Mouse (Mus musculus) midbrain, embryonic 15.5 days (tissue): ENCODE results near the gene Hpn. TPM values are rescaled to one million over a fixed set of nuclear protein-coding genes. Genes with fewer than 3 reads are reported as not detected.

ENCODE experiments used
- ATAC-seq: fragments of 200-750 bp; cut with Nextera tagmentation; replicated peaks from 2 replicates; pipeline ENCODE4 v1.8.0; 2017; ENCODE audit warnings: moderate TSS enrichment
- H3K27ac ChIP-seq: fragments of 300-500 bp; sonication (generic); 2 replicates; pipeline ENCODE4 v1.5.1; 2015; ENCODE audit warnings: mild to moderate bottlenecking, inconsistent platforms
- H3K27me3 ChIP-seq: fragments of 300-500 bp; sonication (generic); replicated peaks from 2 replicates; pipeline ENCODE4 v1.6.1; 2015; ENCODE audit warnings: inconsistent platforms
- H3K36me3 ChIP-seq: fragments of 300-500 bp; sonication (generic); replicated peaks from 2 replicates; pipeline ENCODE4 v1.6.1; 2015; ENCODE audit warnings: inconsistent platforms
- H3K4me1 ChIP-seq: fragments of 300-500 bp; sonication (generic); 2 replicates; pipeline ENCODE4 v1.6.1; 2015; ENCODE audit warnings: inconsistent platforms
- H3K4me2 ChIP-seq: fragments of 300-500 bp; sonication (generic); 2 replicates; pipeline ENCODE4 v1.6.1; 2015; ENCODE audit warnings: inconsistent platforms, mild to moderate bottlenecking, moderate library complexity
- H3K4me3 ChIP-seq: fragments of 300-500 bp; sonication (generic); 2 replicates; pipeline ENCODE4 v1.5.1; 2015; ENCODE audit warnings: mild to moderate bottlenecking, inconsistent platforms
- H3K9ac ChIP-seq: fragments of 300-500 bp; sonication (generic); 2 replicates; pipeline ENCODE4 v1.6.1; 2015; ENCODE audit warnings: mild to moderate bottlenecking, inconsistent platforms
- H3K9me3 ChIP-seq: fragments of 300-500 bp; sonication (generic); 2 replicates; pipeline ENCODE4 v1.6.1; 2016; ENCODE audit warnings: inconsistent platforms
- WGBS: fragments of 180-500 bp; shearing (Covaris S2); methylation state at CpG from one replicate; pipeline ENCODE4 v1.1.7; 2015; ENCODE audit warnings: mixed read lengths; 5-methylcytosine and 5-hydroxymethylcytosine counted together
- polyA plus RNA-seq: library from polyadenylated mRNA; unstranded; fragments of >200 nt; fragmentation: Nextera tagmentation; extraction: Ambion mirVana; gene quantifications from 2 replicates; pipeline ENCODE4 v1.2.1, GENCODE M21; 2015

The Hpn gene
- polyA plus RNA-seq, 1 experiment from 2014 or later = 0.80 TPM

GRCm38 (mm10) chr7:31151301-31152241, 36.5 kb upstream of the Hpn start:
- H3K9ac ChIP-seq = peak overlapping the region; percentile 90
- ATAC-seq = peak; percentile 55
- peak overlapping the region; percentile 75 for H3K4me2 ChIP-seq
- no peaks in the 10 kb centered on the region for H3K27me3 ChIP-seq
- H3K36me3 ChIP-seq = no peaks in the 10 kb centered on the region
- H3K9me3 ChIP-seq = no peaks in the 10 kb centered on the region
- 13% methylated on average over 23 of the region's 23 CpGs for WGBS
- peaks cover 27% of the 10 kb centered on the region for H3K4me1 ChIP-seq
- peak overlapping the region; percentile 63 for H3K4me3 ChIP-seq
- H3K27ac ChIP-seq = peak overlapping the region; percentile 93

- Histone ChIP-seq H3K4me2 (peak overlapping the region; percentile 75), H3K9ac (peak overlapping the region; percentile 90), H3K4me3 (peak overlapping the region; percentile 63), H3K4me1 (peaks cover 27% of the 10 kb centered on the region), H3K27me3 (no peaks in the 10 kb centered on the region), H3K9me3 (no peaks in the 10 kb centered on the region), H3K36me3 (no peaks in the 10 kb centered on the region), H3K27ac (peak overlapping the region; percentile 93)
- peak; percentile 77 for ATAC-seq
- under 1% methylated on average over 63 of the region's 63 CpGs for WGBS
Measured at GRCm38 (mm10) chr7:31150566-31151300, 35.6 kb upstream of the Hpn start.

GRCm38 (mm10) chr7:31149751-31150565, 34.9 kb upstream of the Hpn start:
- Histone ChIP-seq H3K27me3 (no peaks in the 10 kb centered on the region), H3K4me1 (peaks cover 27% of the 10 kb centered on the region)
- ATAC-seq = peak; percentile 18

GRCm38 (mm10) chr7:31149271-31149670, 34.2 kb upstream of the Hpn start:
- Histone ChIP-seq H3K4me3 (peak overlapping the region; percentile 63), H3K27me3 (no peaks in the 10 kb centered on the region), H3K9ac (peak overlapping the region; percentile 90), H3K36me3 (no peaks in the 10 kb centered on the region), H3K9me3 (no peaks in the 10 kb centered on the region), H3K4me2 (peak overlapping the region; percentile 75), H3K27ac (peak overlapping the region; percentile 93), H3K4me1 (peaks cover 27% of the 10 kb centered on the region)
- ATAC-seq = 0 out of 2 replicates have a peak, but pooled peaks have one; percentile 0
- 29% methylated on average over 9 of the region's 9 CpGs for WGBS

More at GRCm38 (mm10) chr7:31149751-31150565, 34.9 kb upstream of the Hpn start:
- peak overlapping the region; percentile 93 for H3K27ac ChIP-seq
- 1% methylated on average over 20 of the region's 20 CpGs for WGBS
- H3K4me2 ChIP-seq = peak overlapping the region; percentile 75
- peak overlapping the region; percentile 90 for H3K9ac ChIP-seq
- peak overlapping the region; percentile 63 for H3K4me3 ChIP-seq
- no peaks in the 10 kb centered on the region for H3K9me3 ChIP-seq
- H3K36me3 ChIP-seq = no peaks in the 10 kb centered on the region

GRCm38 (mm10) chr7:31148756-31149155, 33.7 kb upstream of the Hpn start:
- peak; percentile 42 for ATAC-seq
- H3K9me3 ChIP-seq = no peaks in the 10 kb centered on the region
- peak overlapping the region; percentile 63 for H3K4me3 ChIP-seq
- H3K4me1 ChIP-seq = peaks cover 27% of the 10 kb centered on the region
- peak overlapping the region; percentile 75 for H3K4me2 ChIP-seq
- WGBS = 1% methylated on average over 9 of the region's 9 CpGs
- no peaks in the 10 kb centered on the region for H3K36me3 ChIP-seq
- H3K9ac ChIP-seq = peak overlapping the region; percentile 58
- no peaks in the 10 kb centered on the region for H3K27me3 ChIP-seq
- H3K27ac ChIP-seq = peak overlapping the region; percentile 93

GRCm38 (mm10) chr7:31148086-31148485, 33.0 kb upstream of the Hpn start:
- Histone ChIP-seq H3K4me1 (peaks cover 27% of the 10 kb centered on the region), H3K36me3 (peaks cover 5% of the 10 kb centered on the region; the same call in 1 of the 2 replicates), H3K9me3 (no peaks in the 10 kb centered on the region), H3K27ac (peak overlapping the region; percentile 93), H3K9ac (peak overlapping the region; percentile 58), H3K27me3 (no peaks in the 10 kb centered on the region), H3K4me2 (peak overlapping the region; percentile 75), H3K4me3 (peak overlapping the region; percentile 63)
- 52% methylated on average over 3 of the region's 3 CpGs for WGBS
- no peak for ATAC-seq

GRCm38 (mm10) chr7:31145596-31146160, 30.6 kb upstream of the Hpn start:
- no peak overlapping the region for H3K4me3 ChIP-seq
- no peak for ATAC-seq
- peaks cover 29% of the 10 kb centered on the region for H3K36me3 ChIP-seq
- no peaks in the 10 kb centered on the region for H3K27me3 ChIP-seq
- H3K9ac ChIP-seq = no peak overlapping the region
- no peaks in the 10 kb centered on the region for H3K9me3 ChIP-seq
- no peak overlapping the region for H3K27ac ChIP-seq
- no peak overlapping the region for H3K4me2 ChIP-seq
- WGBS = 87% methylated on average over 12 of the region's 12 CpGs
- H3K4me1 ChIP-seq = peaks cover 19% of the 10 kb centered on the region

- H3K4me3 ChIP-seq = no peak overlapping the region
- no peak overlapping the region for H3K27ac ChIP-seq
- H3K36me3 ChIP-seq = peaks cover 36% of the 10 kb centered on the region
- no peaks in the 10 kb centered on the region for H3K27me3 ChIP-seq
- peaks cover 19% of the 10 kb centered on the region for H3K4me1 ChIP-seq
- H3K9ac ChIP-seq = no peak overlapping the region
- H3K4me2 ChIP-seq = no peak overlapping the region
- 95% methylated on average over 16 of the region's 16 CpGs for WGBS
- no peaks in the 10 kb centered on the region for H3K9me3 ChIP-seq
- no peak for ATAC-seq
Measured at GRCm38 (mm10) chr7:31144886-31145285, 29.8 kb upstream of the Hpn start.

GRCm38 (mm10) chr7:31140941-31141340, 25.9 kb upstream of the Hpn start:
- H3K4me3 ChIP-seq = no peak overlapping the region
- ATAC-seq = no peak
- H3K36me3 ChIP-seq = peaks cover 74% of the 10 kb centered on the region
- H3K27me3 ChIP-seq = no peaks in the 10 kb centered on the region
- H3K9me3 ChIP-seq = no peaks in the 10 kb centered on the region
- H3K27ac ChIP-seq = no peak overlapping the region
- no peak overlapping the region for H3K4me2 ChIP-seq
- no peak overlapping the region for H3K9ac ChIP-seq
- no peaks in the 10 kb centered on the region for H3K4me1 ChIP-seq
- 96% methylated on average over 10 of the region's 10 CpGs for WGBS

- WGBS = 92% methylated on average over 4 of the region's 4 CpGs
- Histone ChIP-seq H3K4me1 (no peaks in the 10 kb centered on the region), H3K4me3 (no peak overlapping the region), H3K9ac (no peak overlapping the region), H3K36me3 (peaks cover 80% of the 10 kb centered on the region), H3K4me2 (no peak overlapping the region), H3K27me3 (no peaks in the 10 kb centered on the region), H3K9me3 (no peaks in the 10 kb centered on the region), H3K27ac (no peak overlapping the region)
- ATAC-seq = no peak
Measured at GRCm38 (mm10) chr7:31140302-31140701, 25.2 kb upstream of the Hpn start.

- Histone ChIP-seq H3K27me3 (no peaks in the 10 kb centered on the region), H3K4me1 (no peaks in the 10 kb centered on the region), H3K4me2 (no peak overlapping the region), H3K4me3 (no peak overlapping the region), H3K27ac (no peak overlapping the region), H3K9me3 (no peaks in the 10 kb centered on the region), H3K36me3 (peaks cover 85% of the 10 kb centered on the region), H3K9ac (no peak overlapping the region)
- peak; percentile 68 for ATAC-seq
- 64% methylated on average over 5 of the region's 5 CpGs for WGBS
Measured at GRCm38 (mm10) chr7:31139765-31140164, 24.7 kb upstream of the Hpn start.
